Mouse (Mus musculus) spleen, postnatal 4 days (tissue): ENCODE data around the gene Vmn2r56.
"Not testable (repeated sequence)": the region's sequence is repeated elsewhere in the genome, so short reads cannot be mapped to it uniquely, and the experiment has no call there.

ENCODE experiments used
- DNase-seq, 2 experiments: peaks; one replicate each; pipeline ENCODE4 v3.0.0; 2022; ENCODE audit warnings: low spot score in 2 of 2

Vmn2r56 gene

GRCm38 (mm10) chr7:12734904-12735303, at the start of gene Vmn2r56:
Gene Vmn2r56 (minus strand): TSS chr7:12735004.
- DNase-seq, result peak in 1 of 2 experiments; percentile 41

- DNase-seq, result peak; percentile 55 to 77
Measured at GRCm38 (mm10) chr7:12780151-12780830, 45.5 kb upstream of the Vmn2r56 start.

- DNase-seq, result peak in 1 of 2 experiments; percentile 9
Measured at GRCm38 (mm10) chr7:12779782-12780150, 45.0 kb upstream of the Vmn2r56 start.

- peak in 1 of 2 experiments; percentile 3 for DNase-seq
Measured at GRCm38 (mm10) chr7:12779141-12779540, 44.3 kb upstream of the Vmn2r56 start.

- no peak for DNase-seq
Measured at GRCm38 (mm10) chr7:12774606-12775005, 39.8 kb upstream of the Vmn2r56 start.

GRCm38 (mm10) chr7:12774111-12774510, 39.3 kb upstream of the Vmn2r56 start:
- no peak for DNase-seq

- DNase-seq, result peak in 1 of 2 experiments; percentile 36
Measured at GRCm38 (mm10) chr7:12749431-12750198, 14.8 kb upstream of the Vmn2r56 start.

GRCm38 (mm10) chr7:12684903-12685302, 49.9 kb downstream of the Vmn2r56 start, which contains the start of gene Vmn2r55:
Gene Vmn2r55 (minus strand): TSS chr7:12685003.
- not testable (repeated sequence) for DNase-seq

- not testable (repeated sequence) for DNase-seq
Measured at GRCm38 (mm10) chr7:12640219-12640618, 94.6 kb downstream of the Vmn2r56 start, which contains the start of gene Vmn2r54. Gene Vmn2r54 (minus strand): TSS chr7:12640319.
